ENCODE assay signal across 22 mouse cellular contexts in genomic region chr17:80659821-80660220, GRCm38 (mm10).
DNase-seq lines count a peak whose midpoint lies in the region; ATAC-seq and TF ChIP-seq lines count a peak whose summit lies in the region.
"Had no signal": no experiment of that assay in that cellular context is flagged by ENCODE, and none has a peak within 500 bp of the region (broad histone marks: within the 10 kb centered on the region; RNA-seq: fewer than 3 reads in every experiment).

No protein-coding gene starts in this region.

- no peak overlapping the region for H3K4me3 ChIP-seq in liver, adult 2 months (ENCODE audit: insufficient read depth, low read depth, low read length)
- no peak overlapping the region for H3K4me3 ChIP-seq in liver, embryonic 11.5 days (ENCODE audit: low read depth, low read length)
- H3K4me3 ChIP-seq in forebrain, embryonic 16.5 days (replicated peaks; ENCODE audit: low read length) = no peak overlapping the region
- H3K4me3 ChIP-seq in lung, postnatal 0 days (ENCODE audit: low read depth, low read length) = no peak overlapping the region
- H3K4me3 ChIP-seq: heart, adult 2 months; heart, embryonic 13.5 days; left cerebral cortex, adult 2 months; limb, embryonic 15.5 days; stomach, embryonic 15.5 days had no signal

- no peak for TF ChIP-seq CTCF in liver, adult 2 months (IDR thresholded peaks at IDR 0.05; ENCODE audit: low read depth, low read length)
- no peak for TF ChIP-seq CTCF in lung, postnatal 0 days (IDR thresholded peaks at IDR 0.05)

- H3K9ac ChIP-seq in liver, adult 2 months (ENCODE audit: low read depth, low read length) = no peak overlapping the region
- H3K9ac ChIP-seq in liver, embryonic 11.5 days (ENCODE audit: low read depth, low read length) = no peak overlapping the region
- no peak overlapping the region for H3K9ac ChIP-seq in forebrain, embryonic 16.5 days (replicated peaks; ENCODE audit: low read depth, low read length)
- no peak overlapping the region for H3K9ac ChIP-seq in lung, postnatal 0 days (replicated peaks; ENCODE audit: low read depth)
- H3K9ac ChIP-seq: heart, embryonic 13.5 days; limb, embryonic 15.5 days; stomach, embryonic 15.5 days had no signal

- H3K4me1 ChIP-seq in liver, adult 2 months (ENCODE audit: control insufficient read depth, insufficient read depth, low read length) = no peaks in the 10 kb centered on the region; the same call in 1 of the 2 replicates
- no peaks in the 10 kb centered on the region for H3K4me1 ChIP-seq in liver, embryonic 11.5 days (replicated peaks; ENCODE audit: control insufficient read depth, insufficient read depth, low read length)
- H3K4me1 ChIP-seq in forebrain, embryonic 16.5 days (replicated peaks; ENCODE audit: control insufficient read depth, insufficient read depth, low read length) = peaks cover 14% of the 10 kb centered on the region
- H3K4me1 ChIP-seq in lung, postnatal 0 days (ENCODE audit: insufficient read depth, low read depth, low read length) = no peaks in the 10 kb centered on the region
- H3K4me1 ChIP-seq: stomach, embryonic 15.5 days had no signal

- H3K4me2 ChIP-seq in liver, embryonic 11.5 days = no peak overlapping the region
- no peak overlapping the region for H3K4me2 ChIP-seq in forebrain, embryonic 16.5 days (ENCODE audit: low read length)
- no peak overlapping the region for H3K4me2 ChIP-seq in lung, postnatal 0 days (replicated peaks; ENCODE audit: low read depth, low read length)
- H3K4me2 ChIP-seq: heart, embryonic 13.5 days; limb, embryonic 15.5 days; stomach, embryonic 15.5 days had no signal

- H3K9me3 ChIP-seq in liver, embryonic 11.5 days (ENCODE audit: control insufficient read depth, low read length) = no peaks in the 10 kb centered on the region
- H3K9me3 ChIP-seq in forebrain, embryonic 16.5 days (ENCODE audit: control insufficient read depth, low read length) = no peaks in the 10 kb centered on the region
- H3K9me3 ChIP-seq in lung, postnatal 0 days (ENCODE audit: low read length) = no peaks in the 10 kb centered on the region
- H3K9me3 ChIP-seq: heart, embryonic 13.5 days; limb, embryonic 15.5 days; stomach, embryonic 15.5 days had no signal

- H3K36me3 ChIP-seq in liver, adult 2 months (ENCODE audit: control insufficient read depth, insufficient read depth, low read length) = peaks cover 9% of the 10 kb centered on the region
- H3K36me3 ChIP-seq in liver, embryonic 11.5 days (ENCODE audit: control insufficient read depth, insufficient read depth, low read length) = no peaks in the 10 kb centered on the region
- no peaks in the 10 kb centered on the region; the same call in 1 of the 2 replicates for H3K36me3 ChIP-seq in forebrain, embryonic 16.5 days (ENCODE audit: control insufficient read depth, insufficient read depth)
- no peaks in the 10 kb centered on the region for H3K36me3 ChIP-seq in lung, postnatal 0 days (ENCODE audit: insufficient read depth, low read length)

- TF ChIP-seq EP300 in lung, postnatal 0 days (IDR thresholded peaks at IDR 0.05) = no peak

- 0 out of 2 replicates have a peak overlapping the region, but pooled peaks have one; percentile 3 for H3K27ac ChIP-seq in liver, adult 2 months (replicated peaks; ENCODE audit: insufficient read depth, low read depth, low read length)
- H3K27ac ChIP-seq in liver, embryonic 11.5 days (ENCODE audit: low read depth, low read length) = no peak overlapping the region
- H3K27ac ChIP-seq in forebrain, embryonic 16.5 days (ENCODE audit: low read length) = peak overlapping the region; percentile 70
- H3K27ac ChIP-seq in lung, postnatal 0 days (ENCODE audit: low read length) = no peak overlapping the region
- H3K27ac ChIP-seq: heart, adult 2 months; heart, embryonic 13.5 days; left cerebral cortex, adult 2 months; limb, embryonic 15.5 days; macrophage; stomach, embryonic 15.5 days had no signal

- no peak for TF ChIP-seq POLR2A in liver, adult 2 months (IDR thresholded peaks at IDR 0.05; ENCODE audit: extremely low read depth, insufficient read depth, low read length)

- no peaks in the 10 kb centered on the region for H3K27me3 ChIP-seq in liver, adult 2 months (ENCODE audit: control insufficient read depth, insufficient read depth, low read length)
- no peaks in the 10 kb centered on the region for H3K27me3 ChIP-seq in liver, embryonic 11.5 days (replicated peaks; ENCODE audit: control insufficient read depth, insufficient read depth, low read length)
- no peaks in the 10 kb centered on the region for H3K27me3 ChIP-seq in forebrain, embryonic 16.5 days (replicated peaks; ENCODE audit: control insufficient read depth, insufficient read depth, low read length)
- no peaks in the 10 kb centered on the region for H3K27me3 ChIP-seq in lung, postnatal 0 days (replicated peaks; ENCODE audit: insufficient read depth, low read length)
- H3K27me3 ChIP-seq: CH12.LX; heart, embryonic 13.5 days; limb, embryonic 15.5 days; stomach, embryonic 15.5 days had no signal

- ATAC-seq in frontal cortex, adult (ENCODE audit: low TSS enrichment) = peak; percentile 63; the same call in 1 of the 2 replicates
- ATAC-seq in liver, embryonic 11.5 days (replicated peaks; ENCODE audit: low FRiP score) = no peak
- no peak for ATAC-seq in forebrain, embryonic 16.5 days
- no peak for ATAC-seq in lung, postnatal 0 days
- ATAC-seq: inflammation-experienced regulatory T-cells, adult 6 months had no signal

- H3K79me2 ChIP-seq in liver, adult 2 months (ENCODE audit: control insufficient read depth, insufficient read depth, low read length) = peaks cover 12% of the 10 kb centered on the region; the same call in 1 of the 2 replicates

- 25% methylated on average over 5 of the region's 5 CpGs for WGBS in liver, adult 2 months
- WGBS in liver, embryonic 11.5 days = 89% methylated on average over 5 of the region's 5 CpGs
- 73% methylated on average over 5 of the region's 5 CpGs for WGBS in forebrain, embryonic 16.5 days
- 91% methylated on average over 5 of the region's 5 CpGs for WGBS in lung, postnatal 0 days

- DNase-seq in frontal cortex, postnatal 10 days (ENCODE audit: low spot score in 2 of 2) = no peak
- DNase-seq in liver, adult 2 months (ENCODE audit: extremely low read depth, low read depth, low spot score) = peak; percentile 84
- DNase-seq in liver, embryonic 11.5 days (ENCODE audit: low spot score) = no peak
- peak; percentile 58 for DNase-seq in brain, adult 2 months (ENCODE audit: low read depth, low spot score)
- no peak for DNase-seq in lung, postnatal 0 days (ENCODE audit: low spot score)
- DNase-seq: adrenal gland, adult 2 months; B cell, adult 2 months; gastrocnemius, postnatal 14 days; heart, adult 2 months; kidney, adult 18-20 months; kidney, postnatal 4 days; thymus, adult 18-20 months; thymus, postnatal 36 days had no signal

Comparison
In these comparisons a context has a peak if more than half of its experiments do, and no peak if none do; other contexts are left out.
1. DNase-seq: peak in liver, adult 2 months (single experiment) and brain, adult 2 months (single experiment); none in frontal cortex, postnatal 10 days (0 of 2), liver, embryonic 11.5 days (single experiment) and lung, postnatal 0 days (single experiment).
2. H3K27ac ChIP-seq: peak in liver, adult 2 months (single experiment) and forebrain, embryonic 16.5 days (single experiment); none in liver, embryonic 11.5 days (single experiment) and lung, postnatal 0 days (single experiment).